Comparison of ENCODE assay signal across 9 mouse cellular contexts in the genomic region with DNA sequence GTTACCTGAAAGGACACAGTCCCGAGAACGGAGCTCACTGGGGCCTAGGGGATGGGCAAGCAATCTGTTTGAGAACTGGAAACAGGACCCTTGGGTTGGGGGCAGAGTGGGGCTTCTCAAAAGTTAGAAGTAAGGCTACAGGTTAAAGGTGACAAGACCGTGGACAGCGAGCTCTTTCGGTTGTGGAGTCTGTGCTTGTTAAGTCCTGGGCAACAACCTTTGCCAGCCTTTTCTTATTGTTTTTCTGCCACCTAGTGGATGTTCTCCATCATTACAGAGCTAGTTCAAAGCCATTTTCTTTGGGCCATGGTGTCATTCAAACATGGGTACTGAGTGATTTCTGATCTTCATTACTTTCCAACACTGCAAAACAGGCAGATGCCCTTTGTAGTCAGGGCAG. TPM values are rescaled to one million over a fixed set of nuclear protein-coding genes. Genes with fewer than 3 reads are reported as not detected.
DNase-seq lines count a peak whose midpoint lies in the region; ATAC-seq lines count a peak whose summit lies in the region.
"Had no signal": no experiment of that assay in that cellular context is flagged by ENCODE, and none has a peak within 500 bp of the region (broad histone marks: within the 10 kb centered on the region; RNA-seq: fewer than 3 reads in every experiment).

No protein-coding gene starts in this region.

- H3K4me1 ChIP-seq in forebrain, embryonic 14.5 days (ENCODE audit: control insufficient read depth, insufficient read depth, low read length), result no peaks in the 10 kb centered on the region
- H3K4me1 ChIP-seq in forebrain, embryonic 13.5 days, result peaks cover 11% of the 10 kb centered on the region

- H3K4me3 ChIP-seq in forebrain, embryonic 14.5 days (ENCODE audit: low read depth, low read length), result no peak overlapping the region
- H3K4me3 ChIP-seq in forebrain, embryonic 13.5 days, result no peak overlapping the region
- H3K4me3 ChIP-seq: neural tube, embryonic 13.5 days had no signal

- peak; percentile 78 for DNase-seq in forebrain, embryonic 14.5 days (ENCODE audit: low spot score)
- peak; percentile 23 to 51 for DNase-seq in left cerebral cortex, postnatal 10 days (ENCODE audit: extremely low spot score in 1 of 2, low spot score in 2 of 2)
- DNase-seq in left cerebral cortex, adult 8-10 months (ENCODE audit: low spot score in 2 of 2), result no peak
- DNase-seq in MEL-GATA-1-ER (ENCODE audit: extremely low read depth, low read depth), result peak; percentile 11
- DNase-seq in embryo, embryonic 10.5 days (ENCODE audit: low spot score), result peak; percentile 83
- DNase-seq in spleen, adult 18-20 months, result no peak

- H3K9ac ChIP-seq in forebrain, embryonic 14.5 days (ENCODE audit: low read length), result no peak overlapping the region
- no peak overlapping the region for H3K9ac ChIP-seq in forebrain, embryonic 13.5 days
- H3K9ac ChIP-seq: neural tube, embryonic 13.5 days had no signal

- 59% methylated on average over 5 of the region's 5 CpGs for WGBS in forebrain, embryonic 14.5 days
- WGBS in forebrain, embryonic 13.5 days, result 60% methylated on average over 5 of the region's 5 CpGs

- H3K9me3 ChIP-seq in forebrain, embryonic 14.5 days (replicated peaks; ENCODE audit: control insufficient read depth, low read length), result no peaks in the 10 kb centered on the region
- no peaks in the 10 kb centered on the region for H3K9me3 ChIP-seq in forebrain, embryonic 13.5 days (replicated peaks)
- H3K9me3 ChIP-seq: neural tube, embryonic 13.5 days had no signal

- H3K36me3 ChIP-seq in forebrain, embryonic 14.5 days (ENCODE audit: control insufficient read depth, insufficient read depth, low read length), result no peaks in the 10 kb centered on the region
- H3K36me3 ChIP-seq in forebrain, embryonic 13.5 days (ENCODE audit: poor library complexity, severe bottlenecking), result no peaks in the 10 kb centered on the region
- H3K36me3 ChIP-seq: neural tube, embryonic 13.5 days had no signal

- no peak for ATAC-seq in forebrain, embryonic 14.5 days
- no peak for ATAC-seq in forebrain, embryonic 13.5 days
- peak; percentile 56 for ATAC-seq in megakaryocyte-erythroid progenitor cell, adult 5-6 weeks (replicated peaks; ENCODE audit: low FRiP score, low TSS enrichment, poor library complexity, severe bottlenecking)

- no peak overlapping the region for H3K4me2 ChIP-seq in forebrain, embryonic 14.5 days (ENCODE audit: low read length)
- no peak overlapping the region for H3K4me2 ChIP-seq in forebrain, embryonic 13.5 days
- H3K4me2 ChIP-seq: neural tube, embryonic 13.5 days had no signal

- intact Hi-C loops in left cerebral cortex, postnatal 10 days (cut with DNase I), result loop anchor here (2.0 to 10.0 kb wide), 3 partner anchors 141 to 414 kb away; partner anchors contain the start of genes C1qa and C1qc

- no peaks in the 10 kb centered on the region for H3K27me3 ChIP-seq in forebrain, embryonic 14.5 days (replicated peaks; ENCODE audit: control insufficient read depth, insufficient read depth, low read length)
- no peaks in the 10 kb centered on the region for H3K27me3 ChIP-seq in forebrain, embryonic 13.5 days
- H3K27me3 ChIP-seq: neural tube, embryonic 13.5 days had no signal

- no peak overlapping the region for H3K27ac ChIP-seq in forebrain, embryonic 14.5 days (ENCODE audit: low read depth, low read length)
- H3K27ac ChIP-seq in forebrain, embryonic 13.5 days, result no peak overlapping the region
- H3K27ac ChIP-seq: neural tube, embryonic 13.5 days had no signal

RNA-seq across cellular contexts. Expression of gene Wnt4, which starts 31.1 kb away (rescaled TPM):
- 0.80 and 1.4 TPM in 2 replicates for polyA plus RNA-seq in forebrain, embryonic 14.5 days (2014; fragmentation: Nextera tagmentation; extraction: Ambion mirVana)
- polyA plus RNA-seq in forebrain, embryonic 13.5 days (2015; fragmentation: Nextera tagmentation; extraction: Ambion mirVana), result 0.28 and 0.30 TPM in 2 replicates
- 10 to 100 TPM; 15.5 to 16.2 TPM for total RNA-seq in left cerebral cortex, postnatal 10 days (2021)
- total RNA-seq in left cerebral cortex, adult 8-10 months (2022), result 1 to 10 TPM; 8.9 to 9.9 (median 9.5) TPM
- not detected in 2 replicates for total RNA-seq in megakaryocyte-erythroid progenitor cell, adult 5-6 weeks (2014; fragmentation: Nextera tagmentation)
- total RNA-seq in megakaryocyte-erythroid progenitor cell, adult 5-6 weeks (2017), result not detected in 2 replicates

RNA-seq across cellular contexts. Expression of gene Cdc42, which starts 49.1 kb away (rescaled TPM):
- polyA plus RNA-seq in forebrain, embryonic 14.5 days (2014; fragmentation: Nextera tagmentation; extraction: Ambion mirVana), result 928 and 953 TPM in 2 replicates
- polyA plus RNA-seq in forebrain, embryonic 13.5 days (2015; fragmentation: Nextera tagmentation; extraction: Ambion mirVana), result 670 and 681 TPM in 2 replicates
- total RNA-seq in left cerebral cortex, postnatal 10 days (2021), result 100 to 1,000 TPM; 497 to 507 TPM
- total RNA-seq in left cerebral cortex, adult 8-10 months (2022), result 100 to 1,000 TPM; 310 to 362 (median 328) TPM
- total RNA-seq in megakaryocyte-erythroid progenitor cell, adult 5-6 weeks (2014; fragmentation: Nextera tagmentation), result 264 and 276 TPM in 2 replicates
- 406 and 434 TPM in 2 replicates for total RNA-seq in megakaryocyte-erythroid progenitor cell, adult 5-6 weeks (2017)

Comparison
In these comparisons a context has a peak if more than half of its experiments do, and no peak if none do; other contexts are left out.
1. DNase-seq: peak in forebrain, embryonic 14.5 days (single experiment), left cerebral cortex, postnatal 10 days (2 of 2), MEL-GATA-1-ER (single experiment) and embryo, embryonic 10.5 days (single experiment); none in left cerebral cortex, adult 8-10 months (0 of 2) and spleen, adult 18-20 months (0 of 2).
2. RNA of gene Wnt4, which starts 31.1 kb away (total RNA-seq): 15.5 to 16.2 TPM in left cerebral cortex, postnatal 10 days and 8.9 to 9.9 TPM in left cerebral cortex, adult 8-10 months; not detected in megakaryocyte-erythroid progenitor cell, adult 5-6 weeks; every median in the first group is over 4 times any median in the second.